Mouse (Mus musculus) stomach, embryonic 15.5 days (tissue): ENCODE measurements around the gene Bola3. TPM values are rescaled to one million over a fixed set of nuclear protein-coding genes. Genes with fewer than 3 reads are reported as not detected.
A peak's percentile ranks its signal among the peaks of the same experiment; 100 is the strongest.

ENCODE experiments used
- ATAC-seq: fragments of 200-750 bp; cut with Nextera tagmentation; 2 replicates; pipeline ENCODE4 v1.8.0; 2017; ENCODE audit warnings: low read depth, moderate number of reproducible peaks, moderate TSS enrichment; ENCODE audit not compliant: insufficient read depth, low FRiP score
- H3K27ac ChIP-seq: fragments of 300-500 bp; sonication (generic); 2 replicates; pipeline ENCODE4 v1.5.1; 2015; ENCODE audit warnings: mild to moderate bottlenecking, inconsistent platforms
- H3K27me3 ChIP-seq: fragments of 300-500 bp; sonication (generic); replicated peaks from 2 replicates; pipeline ENCODE4 v1.6.1; 2015; ENCODE audit warnings: inconsistent platforms
- H3K36me3 ChIP-seq: fragments of 300-500 bp; sonication (generic); 2 replicates; pipeline ENCODE4 v1.6.1; 2015; ENCODE audit warnings: inconsistent platforms
- H3K4me1 ChIP-seq: fragments of 300-500 bp; sonication (generic); 2 replicates; pipeline ENCODE4 v1.6.1; 2015; ENCODE audit warnings: inconsistent platforms
- H3K4me2 ChIP-seq: fragments of 300-500 bp; sonication (generic); 2 replicates; pipeline ENCODE4 v1.6.1; 2015; ENCODE audit warnings: mild to moderate bottlenecking, inconsistent platforms
- H3K4me3 ChIP-seq: fragments of 300-500 bp; sonication (generic); replicated peaks from 2 replicates; pipeline ENCODE4 v1.5.1; 2015; ENCODE audit warnings: inconsistent platforms
- H3K9ac ChIP-seq: fragments of 300-500 bp; sonication (generic); 2 replicates; pipeline ENCODE4 v1.6.1; 2015; ENCODE audit warnings: inconsistent platforms
- H3K9me3 ChIP-seq: fragments of 300-500 bp; sonication (generic); 2 replicates; pipeline ENCODE4 v1.6.1; 2016; ENCODE audit warnings: inconsistent platforms
- WGBS: fragments of 180-500 bp; shearing (Covaris S2); methylation state at CpG from one replicate; pipeline ENCODE4 v1.1.7; 2015; 5-methylcytosine and 5-hydroxymethylcytosine counted together
- polyA plus RNA-seq: library from polyadenylated mRNA; unstranded; fragments of >200 nt; fragmentation: Nextera tagmentation; extraction: Ambion mirVana; gene quantifications from 2 replicates; pipeline ENCODE4 v1.2.1, GENCODE M21; 2015

The Bola3 gene
- polyA plus RNA-seq, 1 experiment from 2014 or later: 164 TPM

- peaks cover 14% of the 10 kb centered on the region; the same call in 1 of the 2 replicates for H3K36me3 ChIP-seq
- no peaks in the 10 kb centered on the region for H3K27me3 ChIP-seq
- peak overlapping the region; percentile 86 for H3K9ac ChIP-seq
- peak overlapping the region; percentile 79 for H3K4me2 ChIP-seq
- H3K4me3 ChIP-seq: peak overlapping the region; percentile 83
- H3K9me3 ChIP-seq: no peaks in the 10 kb centered on the region
- WGBS: 85% methylated on average over 7 of the region's 7 CpGs
- H3K27ac ChIP-seq: no peak overlapping the region
- peaks cover 8% of the 10 kb centered on the region; the same call in 1 of the 2 replicates for H3K4me1 ChIP-seq
- ATAC-seq: no peak
Measured at GRCm38 (mm10) chr6:83350172-83350571, 1.2 kb downstream of the Bola3 start.

GRCm38 (mm10) chr6:83350851-83351405 is 2.0 kb downstream of the Bola3 start:
- H3K36me3 ChIP-seq: peaks cover 14% of the 10 kb centered on the region; the same call in 1 of the 2 replicates
- no peak overlapping the region for H3K9ac ChIP-seq
- WGBS: 86% methylated on average over 16 of the region's 16 CpGs
- no peaks in the 10 kb centered on the region for H3K27me3 ChIP-seq
- no peak overlapping the region for H3K4me2 ChIP-seq
- ATAC-seq: no peak
- H3K27ac ChIP-seq: no peak overlapping the region
- H3K4me1 ChIP-seq: peaks cover 8% of the 10 kb centered on the region; the same call in 1 of the 2 replicates
- no peaks in the 10 kb centered on the region for H3K9me3 ChIP-seq
- H3K4me3 ChIP-seq: no peak overlapping the region

GRCm38 (mm10) chr6:83351490-83352160 is 2.7 kb downstream of the Bola3 start:
- peak; percentile 89 for ATAC-seq
- Histone ChIP-seq H3K9ac (no peak overlapping the region), H3K27ac (peak overlapping the region; percentile 11; the same call in 1 of the 2 replicates)

GRCm38 (mm10) chr6:83352666-83353410 is 3.9 kb downstream of the Bola3 start:
- Histone ChIP-seq H3K27me3 (no peaks in the 10 kb centered on the region), H3K27ac (no peak overlapping the region), H3K4me2 (no peak overlapping the region), H3K36me3 (peaks cover 19% of the 10 kb centered on the region; the same call in 1 of the 2 replicates), H3K4me1 (peaks cover 8% of the 10 kb centered on the region; the same call in 1 of the 2 replicates), H3K9ac (no peak overlapping the region), H3K9me3 (no peaks in the 10 kb centered on the region), H3K4me3 (no peak overlapping the region)
- no peak for ATAC-seq
- WGBS: 93% methylated on average over 24 of the region's 24 CpGs

More at GRCm38 (mm10) chr6:83351490-83352160, 2.7 kb downstream of the Bola3 start:
- Histone ChIP-seq H3K4me2 (0 out of 2 replicates have a peak overlapping the region, but pooled peaks have one; percentile 8), H3K27me3 (no peaks in the 10 kb centered on the region), H3K36me3 (peaks cover 15% of the 10 kb centered on the region; the same call in 1 of the 2 replicates), H3K9me3 (no peaks in the 10 kb centered on the region), H3K4me3 (no peak overlapping the region), H3K4me1 (peaks cover 8% of the 10 kb centered on the region; the same call in 1 of the 2 replicates)
- WGBS: 67% methylated on average over 7 of the region's 7 CpGs

- no peak overlapping the region for H3K27ac ChIP-seq
- WGBS: 80% methylated on average over 9 of the region's 9 CpGs
- no peak for ATAC-seq
Measured at GRCm38 (mm10) chr6:83354856-83355781, 6.2 kb downstream of the Bola3 start.

GRCm38 (mm10) chr6:83356569-83357138 is 7.7 kb downstream of the Bola3 start:
- Histone ChIP-seq H3K4me1 (no peaks in the 10 kb centered on the region), H3K27me3 (no peaks in the 10 kb centered on the region), H3K27ac (no peak overlapping the region), H3K4me2 (no peak overlapping the region), H3K9me3 (no peaks in the 10 kb centered on the region), H3K4me3 (no peak overlapping the region), H3K9ac (no peak overlapping the region), H3K36me3 (peaks cover 27% of the 10 kb centered on the region)
- peak; percentile 44 for ATAC-seq
- WGBS: 22% methylated on average over 7 of the region's 7 CpGs

More at GRCm38 (mm10) chr6:83354856-83355781, 6.2 kb downstream of the Bola3 start:
- Histone ChIP-seq H3K4me1 (peaks cover 4% of the 10 kb centered on the region; the same call in 1 of the 2 replicates), H3K4me2 (no peak overlapping the region), H3K9ac (no peak overlapping the region), H3K27me3 (no peaks in the 10 kb centered on the region), H3K4me3 (no peak overlapping the region), H3K36me3 (peaks cover 27% of the 10 kb centered on the region; the same call in 1 of the 2 replicates), H3K9me3 (no peaks in the 10 kb centered on the region)

- Histone ChIP-seq H3K9me3 (no peaks in the 10 kb centered on the region), H3K4me3 (no peak overlapping the region), H3K4me2 (no peak overlapping the region), H3K9ac (no peak overlapping the region), H3K4me1 (no peaks in the 10 kb centered on the region), H3K27ac (no peak overlapping the region), H3K36me3 (peaks cover 27% of the 10 kb centered on the region), H3K27me3 (no peaks in the 10 kb centered on the region)
- no peak for ATAC-seq
- 87% methylated on average over 10 of the region's 10 CpGs for WGBS
Measured at GRCm38 (mm10) chr6:83357436-83357835, 8.5 kb downstream of the Bola3 start.

GRCm38 (mm10) chr6:83361523-83362248 is 12.7 kb downstream of the Bola3 start:
- ATAC-seq: no peak
- Histone ChIP-seq H3K9ac (no peak overlapping the region), H3K4me3 (no peak overlapping the region), H3K27ac (no peak overlapping the region), H3K9me3 (no peaks in the 10 kb centered on the region), H3K4me1 (no peaks in the 10 kb centered on the region), H3K36me3 (peaks cover 18% of the 10 kb centered on the region), H3K4me2 (no peak overlapping the region), H3K27me3 (no peaks in the 10 kb centered on the region)
- WGBS: 86% methylated on average over 11 of the region's 11 CpGs

GRCm38 (mm10) chr6:83363075-83363474 is 14.1 kb downstream of the Bola3 start:
- 90% methylated on average over 12 of the region's 12 CpGs for WGBS
- no peak for ATAC-seq
- Histone ChIP-seq H3K4me2 (no peak overlapping the region), H3K9me3 (no peaks in the 10 kb centered on the region), H3K27ac (no peak overlapping the region), H3K27me3 (no peaks in the 10 kb centered on the region), H3K4me1 (no peaks in the 10 kb centered on the region), H3K4me3 (no peak overlapping the region), H3K36me3 (peaks cover 19% of the 10 kb centered on the region), H3K9ac (no peak overlapping the region)

- no peak overlapping the region for H3K4me2 ChIP-seq
- H3K27me3 ChIP-seq: no peaks in the 10 kb centered on the region
- 86% methylated on average over 21 of the region's 21 CpGs for WGBS
- no peak overlapping the region for H3K9ac ChIP-seq
- no peak overlapping the region for H3K27ac ChIP-seq
- no peak overlapping the region for H3K4me3 ChIP-seq
- H3K9me3 ChIP-seq: no peaks in the 10 kb centered on the region
- H3K36me3 ChIP-seq: peaks cover 71% of the 10 kb centered on the region
- no peaks in the 10 kb centered on the region for H3K4me1 ChIP-seq
- ATAC-seq: no peak
Measured at GRCm38 (mm10) chr6:83370316-83370965, 21.5 kb downstream of the Bola3 start.
